Mouse (Mus musculus): ENCODE measurements around the gene Grk5. TPM values are rescaled to one million over a fixed set of nuclear protein-coding genes. Genes with fewer than 3 reads are reported as not detected.

The Grk5 gene
- polyA plus RNA-seq, 1 experiment from 2014 or later = 2.6 TPM

- 94% methylated on average over 1 of the region's 1 CpGs for WGBS
- H3K4me2 ChIP-seq (ENCODE audit: low read depth, low read length, severe bottlenecking) = no peak overlapping the region
- H3K4me1 ChIP-seq (replicated peaks; ENCODE audit: control insufficient read depth, insufficient read depth, low read length) = no peaks in the 10 kb centered on the region
- no peaks in the 10 kb centered on the region for H3K27me3 ChIP-seq (ENCODE audit: control insufficient read depth, insufficient read depth, low read length)
- ATAC-seq (replicated peaks; ENCODE audit: low FRiP score) (no peak), DNase-seq (ENCODE audit: low spot score) (no peak)
- no peaks in the 10 kb centered on the region for H3K9me3 ChIP-seq (ENCODE audit: control insufficient read depth, low read length)
- H3K36me3 ChIP-seq (ENCODE audit: control insufficient read depth, insufficient read depth, low read length) = no peaks in the 10 kb centered on the region
- no peak overlapping the region for H3K27ac ChIP-seq (ENCODE audit: low read depth, low read length)
- H3K4me3 ChIP-seq (ENCODE audit: low read depth, low read length) = no peak overlapping the region
- H3K9ac ChIP-seq (ENCODE audit: low read length) = no peak overlapping the region
Observed at GRCm38 (mm10) chr19:60955712-60956111, 66.2 kb downstream of the Grk5 start.

GRCm38 (mm10) chr19:60956198-60956750 lies 66.7 kb downstream of the Grk5 start:
- DNase-seq (ENCODE audit: low spot score) (no peak), ATAC-seq (replicated peaks; ENCODE audit: low FRiP score) (no peak)
- Histone ChIP-seq H3K27ac (ENCODE audit: low read depth, low read length) (no peak overlapping the region), H3K4me3 (ENCODE audit: low read depth, low read length) (no peak overlapping the region), H3K27me3 (ENCODE audit: control insufficient read depth, insufficient read depth, low read length) (no peaks in the 10 kb centered on the region), H3K4me1 (replicated peaks; ENCODE audit: control insufficient read depth, insufficient read depth, low read length) (no peaks in the 10 kb centered on the region), H3K9me3 (ENCODE audit: control insufficient read depth, low read length) (no peaks in the 10 kb centered on the region), H3K36me3 (ENCODE audit: control insufficient read depth, insufficient read depth, low read length) (no peaks in the 10 kb centered on the region), H3K9ac (ENCODE audit: low read length) (no peak overlapping the region), H3K4me2 (ENCODE audit: low read depth, low read length, severe bottlenecking) (no peak overlapping the region)

- WGBS = 87% methylated on average over 1 of the region's 1 CpGs
- no peak for ATAC-seq (replicated peaks; ENCODE audit: low FRiP score)
- DNase-seq (ENCODE audit: low spot score) = no peak
- H3K9ac ChIP-seq (ENCODE audit: low read length) = no peak overlapping the region
- no peaks in the 10 kb centered on the region for H3K36me3 ChIP-seq (ENCODE audit: control insufficient read depth, insufficient read depth, low read length)
- H3K27me3 ChIP-seq (ENCODE audit: control insufficient read depth, insufficient read depth, low read length) = no peaks in the 10 kb centered on the region
- no peak overlapping the region for H3K4me3 ChIP-seq (ENCODE audit: low read depth, low read length)
- H3K4me1 ChIP-seq (replicated peaks; ENCODE audit: control insufficient read depth, insufficient read depth, low read length) = no peaks in the 10 kb centered on the region
- H3K4me2 ChIP-seq (ENCODE audit: low read depth, low read length, severe bottlenecking) = no peak overlapping the region
- H3K27ac ChIP-seq (ENCODE audit: low read depth, low read length) = no peak overlapping the region
- no peaks in the 10 kb centered on the region for H3K9me3 ChIP-seq (ENCODE audit: control insufficient read depth, low read length)
Observed at GRCm38 (mm10) chr19:60959706-60960230, 70.2 kb downstream of the Grk5 start.

GRCm38 (mm10) chr19:60962358-60963061 lies 73.0 kb downstream of the Grk5 start:
- no peak overlapping the region for H3K9ac ChIP-seq (ENCODE audit: low read length)
- DNase-seq (ENCODE audit: low spot score) (no peak), ATAC-seq (replicated peaks; ENCODE audit: low FRiP score) (no peak)
- no peaks in the 10 kb centered on the region for H3K36me3 ChIP-seq (ENCODE audit: control insufficient read depth, insufficient read depth, low read length)
- no peak overlapping the region for H3K27ac ChIP-seq (ENCODE audit: low read depth, low read length)
- H3K4me3 ChIP-seq (ENCODE audit: low read depth, low read length) = no peak overlapping the region
- WGBS = 92% methylated on average over 7 of the region's 7 CpGs
- H3K27me3 ChIP-seq (ENCODE audit: control insufficient read depth, insufficient read depth, low read length) = no peaks in the 10 kb centered on the region
- H3K4me1 ChIP-seq (replicated peaks; ENCODE audit: control insufficient read depth, insufficient read depth, low read length) = no peaks in the 10 kb centered on the region
- no peak overlapping the region for H3K4me2 ChIP-seq (ENCODE audit: low read depth, low read length, severe bottlenecking)
- H3K9me3 ChIP-seq (ENCODE audit: control insufficient read depth, low read length) = no peaks in the 10 kb centered on the region

GRCm38 (mm10) chr19:60967909-60968308 lies 78.4 kb downstream of the Grk5 start:
- Histone ChIP-seq H3K9me3 (ENCODE audit: control insufficient read depth, low read length) (no peaks in the 10 kb centered on the region), H3K36me3 (ENCODE audit: control insufficient read depth, insufficient read depth, low read length) (no peaks in the 10 kb centered on the region), H3K27ac (ENCODE audit: low read depth, low read length) (no peak overlapping the region), H3K4me2 (ENCODE audit: low read depth, low read length, severe bottlenecking) (no peak overlapping the region), H3K27me3 (ENCODE audit: control insufficient read depth, insufficient read depth, low read length) (no peaks in the 10 kb centered on the region), H3K9ac (ENCODE audit: low read length) (no peak overlapping the region), H3K4me3 (ENCODE audit: low read depth, low read length) (no peak overlapping the region), H3K4me1 (replicated peaks; ENCODE audit: control insufficient read depth, insufficient read depth, low read length) (no peaks in the 10 kb centered on the region)
- ATAC-seq (replicated peaks; ENCODE audit: low FRiP score) (no peak), DNase-seq (ENCODE audit: low spot score) (no peak)
- 90% methylated on average over 1 of the region's 1 CpGs for whole genome bisulfite sequencing

GRCm38 (mm10) chr19:60970406-60970805 lies 80.9 kb downstream of the Grk5 start:
- H3K27me3 ChIP-seq (ENCODE audit: control insufficient read depth, insufficient read depth, low read length) = no peaks in the 10 kb centered on the region
- H3K36me3 ChIP-seq (ENCODE audit: control insufficient read depth, insufficient read depth, low read length) = no peaks in the 10 kb centered on the region
- no peak overlapping the region for H3K4me2 ChIP-seq (ENCODE audit: low read depth, low read length, severe bottlenecking)
- no peak for ATAC-seq (replicated peaks; ENCODE audit: low FRiP score)
- H3K27ac ChIP-seq (ENCODE audit: low read depth, low read length) = no peak overlapping the region
- H3K4me1 ChIP-seq (replicated peaks; ENCODE audit: control insufficient read depth, insufficient read depth, low read length) = no peaks in the 10 kb centered on the region
- no peaks in the 10 kb centered on the region for H3K9me3 ChIP-seq (ENCODE audit: control insufficient read depth, low read length)
- H3K9ac ChIP-seq (ENCODE audit: low read length) = no peak overlapping the region
- DNase-seq (ENCODE audit: low spot score) = no peak
- WGBS = 79% methylated on average over 3 of the region's 3 CpGs
- H3K4me3 ChIP-seq (ENCODE audit: low read depth, low read length) = no peak overlapping the region

GRCm38 (mm10) chr19:60971598-60971997 lies 82.0 kb downstream of the Grk5 start:
- Histone ChIP-seq H3K36me3 (ENCODE audit: control insufficient read depth, insufficient read depth, low read length) (no peaks in the 10 kb centered on the region), H3K4me1 (replicated peaks; ENCODE audit: control insufficient read depth, insufficient read depth, low read length) (no peaks in the 10 kb centered on the region), H3K27ac (ENCODE audit: low read depth, low read length) (no peak overlapping the region), H3K27me3 (ENCODE audit: control insufficient read depth, insufficient read depth, low read length) (no peaks in the 10 kb centered on the region), H3K4me2 (ENCODE audit: low read depth, low read length, severe bottlenecking) (no peak overlapping the region), H3K9ac (ENCODE audit: low read length) (no peak overlapping the region), H3K9me3 (ENCODE audit: control insufficient read depth, low read length) (no peaks in the 10 kb centered on the region), H3K4me3 (ENCODE audit: low read depth, low read length) (no peak overlapping the region)
- DNase-seq (ENCODE audit: low spot score) = no peak
- 84% methylated on average over 1 of the region's 1 CpGs for WGBS
- ATAC-seq (replicated peaks; ENCODE audit: low FRiP score) = no peak

- H3K9me3 ChIP-seq (ENCODE audit: control insufficient read depth, low read length) = no peaks in the 10 kb centered on the region
- no peak overlapping the region for H3K4me3 ChIP-seq (ENCODE audit: low read depth, low read length)
- H3K27ac ChIP-seq (ENCODE audit: low read depth, low read length) = no peak overlapping the region
- 79% methylated on average over 1 of the region's 1 CpGs for WGBS
- ATAC-seq (replicated peaks; ENCODE audit: low FRiP score) = no peak
- H3K9ac ChIP-seq (ENCODE audit: low read length) = no peak overlapping the region
- H3K4me1 ChIP-seq (replicated peaks; ENCODE audit: control insufficient read depth, insufficient read depth, low read length) = no peaks in the 10 kb centered on the region
- H3K36me3 ChIP-seq (ENCODE audit: control insufficient read depth, insufficient read depth, low read length) = no peaks in the 10 kb centered on the region
- no peak overlapping the region for H3K4me2 ChIP-seq (ENCODE audit: low read depth, low read length, severe bottlenecking)
- no peak for DNase-seq (ENCODE audit: low spot score)
- no peaks in the 10 kb centered on the region for H3K27me3 ChIP-seq (ENCODE audit: control insufficient read depth, insufficient read depth, low read length)
Observed at GRCm38 (mm10) chr19:60972281-60973015, 82.9 kb downstream of the Grk5 start.
